Mouse (Mus musculus) midbrain, embryonic 16.5 days (tissue): ENCODE results near the gene Epb41l5. TPM values are rescaled to one million over a fixed set of nuclear protein-coding genes. Genes with fewer than 3 reads are reported as not detected.

Source experiments
- ATAC-seq: fragments of 200-750 bp; cut with Nextera tagmentation; 2 replicates; pipeline ENCODE4 v1.8.0; 2017; ENCODE audit warnings: moderate TSS enrichment
- H3K27ac ChIP-seq: fragments of 300-500 bp; sonication (generic); 2 replicates; pipeline ENCODE4 v1.5.1; 2014; ENCODE audit warnings: mild to moderate bottlenecking, low read length, mixed read lengths
- H3K27me3 ChIP-seq: fragments of 300-500 bp; sonication (generic); 2 replicates; pipeline ENCODE4 v1.6.1; 2014; ENCODE audit warnings: low read depth, low read length, mixed read lengths; ENCODE audit not compliant: control insufficient read depth, insufficient read depth
- H3K36me3 ChIP-seq: fragments of 300-500 bp; sonication (generic); 2 replicates; pipeline ENCODE4 v1.6.1; 2014; ENCODE audit warnings: mild to moderate bottlenecking, low read length, moderate library complexity, mixed read lengths; ENCODE audit not compliant: control insufficient read depth, insufficient read depth
- H3K4me1 ChIP-seq: fragments of 300-500 bp; sonication (generic); 2 replicates; pipeline ENCODE4 v1.6.1; 2014; ENCODE audit warnings: mild to moderate bottlenecking, low read length, mixed read lengths; ENCODE audit not compliant: control insufficient read depth, insufficient read depth
- H3K4me2 ChIP-seq: fragments of 300-500 bp; sonication (generic); 2 replicates; pipeline ENCODE4 v1.6.1; 2014; ENCODE audit warnings: mild to moderate bottlenecking, low read length, mixed read lengths
- H3K4me3 ChIP-seq: fragments of 300-500 bp; sonication (generic); 2 replicates; pipeline ENCODE4 v1.5.1; 2014; ENCODE audit warnings: low read depth, mild to moderate bottlenecking, low read length, moderate library complexity, mixed read lengths
- H3K9ac ChIP-seq: fragments of 300-500 bp; sonication (generic); 2 replicates; pipeline ENCODE4 v1.6.1; 2014; ENCODE audit warnings: low read depth, low read length, mixed read lengths
- H3K9me3 ChIP-seq: fragments of 300-500 bp; sonication (generic); replicated peaks from 2 replicates; pipeline ENCODE4 v1.6.1; 2014; ENCODE audit warnings: mild to moderate bottlenecking, low read length, mixed read lengths; ENCODE audit not compliant: control insufficient read depth, poor library complexity, severe bottlenecking
- WGBS: fragments of 180-500 bp; shearing (Covaris S2); extraction: QIAGEN DNeasy Blood & Tissue Kit; methylation state at CpG from one replicate; pipeline ENCODE4 v1.1.7; 2014; 5-methylcytosine and 5-hydroxymethylcytosine counted together
- polyA plus RNA-seq: library from polyadenylated mRNA; unstranded; fragments of >200 nt; fragmentation: Nextera tagmentation; extraction: Ambion mirVana; gene quantifications from 2 replicates; pipeline ENCODE4 v1.2.1, GENCODE M21; 2015

Epb41l5 gene
- polyA plus RNA-seq, 1 experiment from 2014 or later, result 21.6 TPM

GRCm38 (mm10) chr1:119503808-119504207 is 145.0 kb downstream of the Epb41l5 start:
- WGBS, result 39% methylated on average over 5 of the region's 5 CpGs
- no peaks in the 10 kb centered on the region for H3K9me3 ChIP-seq
- H3K27me3 ChIP-seq, result no peaks in the 10 kb centered on the region
- ATAC-seq, result no peak
- no peak overlapping the region for H3K27ac ChIP-seq
- peak overlapping the region; percentile 87 for H3K9ac ChIP-seq
- H3K36me3 ChIP-seq, result no peaks in the 10 kb centered on the region
- H3K4me1 ChIP-seq, result peaks cover 13% of the 10 kb centered on the region
- peak overlapping the region; percentile 65 for H3K4me3 ChIP-seq
- peak overlapping the region; percentile 60 for H3K4me2 ChIP-seq

GRCm38 (mm10) chr1:119503181-119503580 is 145.6 kb downstream of the Epb41l5 start:
- Histone ChIP-seq H3K4me2 (peak overlapping the region; percentile 60), H3K27me3 (no peaks in the 10 kb centered on the region), H3K9me3 (no peaks in the 10 kb centered on the region), H3K4me3 (peak overlapping the region; percentile 65), H3K36me3 (no peaks in the 10 kb centered on the region), H3K27ac (no peak overlapping the region), H3K9ac (no peak overlapping the region), H3K4me1 (peaks cover 13% of the 10 kb centered on the region)
- no peak for ATAC-seq
- whole genome bisulfite sequencing, result 84% methylated on average over 3 of the region's 3 CpGs

GRCm38 (mm10) chr1:119502729-119503128 is 146.1 kb downstream of the Epb41l5 start:
- Histone ChIP-seq H3K4me3 (no peak overlapping the region), H3K4me2 (peak overlapping the region; percentile 60), H3K27me3 (no peaks in the 10 kb centered on the region), H3K27ac (no peak overlapping the region), H3K36me3 (no peaks in the 10 kb centered on the region), H3K4me1 (peaks cover 13% of the 10 kb centered on the region), H3K9ac (no peak overlapping the region), H3K9me3 (no peaks in the 10 kb centered on the region)
- ATAC-seq, result no peak
- 89% methylated on average over 11 of the region's 11 CpGs for WGBS

- H3K4me1 ChIP-seq, result peaks cover 13% of the 10 kb centered on the region
- no peaks in the 10 kb centered on the region for H3K27me3 ChIP-seq
- no peak overlapping the region for H3K27ac ChIP-seq
- H3K36me3 ChIP-seq, result no peaks in the 10 kb centered on the region
- no peak overlapping the region for H3K4me3 ChIP-seq
- WGBS, result 86% methylated on average over 8 of the region's 8 CpGs
- H3K4me2 ChIP-seq, result no peak overlapping the region
- no peak for ATAC-seq
- no peaks in the 10 kb centered on the region for H3K9me3 ChIP-seq
- no peak overlapping the region for H3K9ac ChIP-seq
Measured at GRCm38 (mm10) chr1:119501881-119502280, 146.9 kb downstream of the Epb41l5 start.

- Histone ChIP-seq H3K27ac (no peak overlapping the region), H3K4me3 (no peak overlapping the region), H3K9me3 (no peaks in the 10 kb centered on the region), H3K9ac (no peak overlapping the region), H3K27me3 (no peaks in the 10 kb centered on the region), H3K4me1 (peaks cover 13% of the 10 kb centered on the region), H3K4me2 (no peak overlapping the region), H3K36me3 (no peaks in the 10 kb centered on the region)
- WGBS, result 91% methylated on average over 10 of the region's 10 CpGs
- ATAC-seq, result no peak
Measured at GRCm38 (mm10) chr1:119499456-119499855, 149.3 kb downstream of the Epb41l5 start.

- ATAC-seq, result no peak
- no peak overlapping the region for H3K4me2 ChIP-seq
- H3K36me3 ChIP-seq, result no peaks in the 10 kb centered on the region
- no peak overlapping the region for H3K4me3 ChIP-seq
- no peak overlapping the region for H3K27ac ChIP-seq
- no peak overlapping the region for H3K9ac ChIP-seq
- peaks cover 10% of the 10 kb centered on the region for H3K4me1 ChIP-seq
- no peaks in the 10 kb centered on the region for H3K27me3 ChIP-seq
- no peaks in the 10 kb centered on the region for H3K9me3 ChIP-seq
- 89% methylated on average over 9 of the region's 9 CpGs for WGBS
Measured at GRCm38 (mm10) chr1:119498536-119499231, 150.1 kb downstream of the Epb41l5 start.

- 74% methylated on average over 5 of the region's 5 CpGs for WGBS
- no peak for ATAC-seq
Measured at GRCm38 (mm10) chr1:119497346-119498004, 151.3 kb downstream of the Epb41l5 start.

GRCm38 (mm10) chr1:119495396-119495775 is 153.4 kb downstream of the Epb41l5 start:
- 93% methylated on average over 6 of the region's 6 CpGs for WGBS
- Histone ChIP-seq H3K9me3 (no peaks in the 10 kb centered on the region), H3K27me3 (no peaks in the 10 kb centered on the region), H3K27ac (no peak overlapping the region), H3K4me2 (no peak overlapping the region), H3K4me3 (no peak overlapping the region), H3K4me1 (no peaks in the 10 kb centered on the region; the same call in 1 of the 2 replicates), H3K9ac (no peak overlapping the region), H3K36me3 (no peaks in the 10 kb centered on the region)
- ATAC-seq, result no peak

More at GRCm38 (mm10) chr1:119497346-119498004, 151.3 kb downstream of the Epb41l5 start:
- Histone ChIP-seq H3K27me3 (no peaks in the 10 kb centered on the region), H3K9me3 (no peaks in the 10 kb centered on the region), H3K4me2 (no peak overlapping the region), H3K9ac (no peak overlapping the region), H3K4me3 (no peak overlapping the region), H3K36me3 (no peaks in the 10 kb centered on the region), H3K27ac (no peak overlapping the region), H3K4me1 (no peaks in the 10 kb centered on the region; the same call in 1 of the 2 replicates)
